8 mouse cellular contexts compared by ENCODE assay signal in genomic region chr3:95905146-95905939, GRCm38 (mm10). TPM values are rescaled to one million over a fixed set of nuclear protein-coding genes. Genes with fewer than 3 reads are reported as not detected.
DNase-seq lines count a peak whose midpoint lies in the region; ATAC-seq lines count a peak whose summit lies in the region.

No protein-coding gene starts in this region.

- peaks cover 50% of the 10 kb centered on the region for H3K4me1 ChIP-seq in megakaryocyte, embryonic 14.5 days
- peaks cover 40% of the 10 kb centered on the region for H3K4me1 ChIP-seq in heart, embryonic 16.5 days (ENCODE audit: control insufficient read depth, insufficient read depth, low read length)

- peak overlapping the region; percentile 80 for H3K9ac ChIP-seq in heart, embryonic 16.5 days (ENCODE audit: low read length)

- DNase-seq in embryo, embryonic 10.5 days (ENCODE audit: low spot score), result peak; percentile 89
- DNase-seq in kidney, postnatal 4 days, result peak; percentile 49 to 65
- DNase-seq in lung, postnatal 36 days, result peak; percentile 82
- DNase-seq in thymus, postnatal 0 days (ENCODE audit: low spot score), result peak; percentile 56
- DNase-seq in ovary, postnatal 14 days (ENCODE audit: low spot score), result no peak

- H3K36me3 ChIP-seq in megakaryocyte, embryonic 14.5 days (replicated peaks; ENCODE audit: low read length), result no peaks in the 10 kb centered on the region
- no peaks in the 10 kb centered on the region for H3K36me3 ChIP-seq in heart, embryonic 16.5 days (ENCODE audit: control insufficient read depth, insufficient read depth)

- ATAC-seq in megakaryocyte, adult 5-6 weeks (ENCODE audit: poor library complexity, severe bottlenecking), result no peak
- peak; percentile 47 for ATAC-seq in heart, embryonic 16.5 days (replicated peaks; ENCODE audit: extremely low read depth, insufficient read depth, low FRiP score)

- peaks cover 56% of the 10 kb centered on the region for H3K27me3 ChIP-seq in megakaryocyte, embryonic 14.5 days (replicated peaks)
- no peaks in the 10 kb centered on the region for H3K27me3 ChIP-seq in heart, embryonic 16.5 days (ENCODE audit: control insufficient read depth, insufficient read depth, low read length)

- peak overlapping the region; percentile 88 for H3K4me3 ChIP-seq in megakaryocyte, embryonic 14.5 days (replicated peaks)
- H3K4me3 ChIP-seq in heart, embryonic 16.5 days (ENCODE audit: low read length), result peak overlapping the region; percentile 58

- H3K9me3 ChIP-seq in megakaryocyte, embryonic 14.5 days, result no peaks in the 10 kb centered on the region
- no peaks in the 10 kb centered on the region for H3K9me3 ChIP-seq in heart, embryonic 16.5 days (replicated peaks; ENCODE audit: control insufficient read depth, low read length)

- H3K27ac ChIP-seq in heart, embryonic 16.5 days (ENCODE audit: low read length), result peak overlapping the region; percentile 86

- under 1% methylated on average over 18 of the region's 18 CpGs for WGBS in heart, embryonic 16.5 days

- peak overlapping the region; percentile 80 for H3K4me2 ChIP-seq in heart, embryonic 16.5 days (ENCODE audit: low read depth, low read length)

RNA-seq across cellular contexts. Expression of gene Car14, which starts 0.9 kb away (rescaled TPM):
- not detected in 2 replicates for polyA plus RNA-seq in megakaryocyte, embryonic 14.5 days (2012; ENCODE audit: insufficient read depth, low replicate concordance)
- not detected in 2 replicates for total RNA-seq in megakaryocyte, adult 5-6 weeks (2015)
- not detected in 2 replicates for total RNA-seq in megakaryocyte, adult 5-6 weeks (2017)
- polyA plus RNA-seq in heart, embryonic 16.5 days (2015; fragmentation: Nextera tagmentation; extraction: Ambion mirVana), result 73.4 and 78.2 TPM in 2 replicates
- polyA plus RNA-seq in thymus, postnatal 0 days (2015; fragmentation: Nextera tagmentation; extraction: Ambion mirVana), result 1.8 and 2.2 TPM in 2 replicates

RNA-seq across cellular contexts. Expression of gene Aph1a, which starts 11.6 kb away (rescaled TPM):
- polyA plus RNA-seq in megakaryocyte, embryonic 14.5 days (2012; ENCODE audit: insufficient read depth, low replicate concordance), result 39.8 and 61.7 TPM in 2 replicates
- 28.3 and 31.4 TPM in 2 replicates for total RNA-seq in megakaryocyte, adult 5-6 weeks (2015)
- total RNA-seq in megakaryocyte, adult 5-6 weeks (2017), result 38.9 and 39.2 TPM in 2 replicates
- polyA plus RNA-seq in heart, embryonic 16.5 days (2015; fragmentation: Nextera tagmentation; extraction: Ambion mirVana), result 31.1 and 31.8 TPM in 2 replicates
- polyA plus RNA-seq in thymus, postnatal 0 days (2015; fragmentation: Nextera tagmentation; extraction: Ambion mirVana), result 27.8 and 32.4 TPM in 2 replicates

RNA-seq across cellular contexts. Expression of gene BC028528, which starts 13.5 kb away (rescaled TPM):
- 0.30 TPM in 1 of 2 replicates, not detected in the other for polyA plus RNA-seq in megakaryocyte, embryonic 14.5 days (2012; ENCODE audit: insufficient read depth, low replicate concordance)
- total RNA-seq in megakaryocyte, adult 5-6 weeks (2015), result 88.2 and 97.9 TPM in 2 replicates
- total RNA-seq in megakaryocyte, adult 5-6 weeks (2017), result 114 and 117 TPM in 2 replicates
- polyA plus RNA-seq in heart, embryonic 16.5 days (2015; fragmentation: Nextera tagmentation; extraction: Ambion mirVana), result 41.5 and 48.6 TPM in 2 replicates
- polyA plus RNA-seq in thymus, postnatal 0 days (2015; fragmentation: Nextera tagmentation; extraction: Ambion mirVana), result 15.9 and 17.7 TPM in 2 replicates

RNA-seq across cellular contexts. Expression of gene Ciart, which starts 23.3 kb away (rescaled TPM):
- polyA plus RNA-seq in megakaryocyte, embryonic 14.5 days (2012; ENCODE audit: insufficient read depth, low replicate concordance), result 10.4 and 16.9 TPM in 2 replicates
- total RNA-seq in megakaryocyte, adult 5-6 weeks (2015), result 1.0 and 1.2 TPM in 2 replicates
- total RNA-seq in megakaryocyte, adult 5-6 weeks (2017), result 0.85 and 1.6 TPM in 2 replicates
- 3.8 and 4.8 TPM in 2 replicates for polyA plus RNA-seq in heart, embryonic 16.5 days (2015; fragmentation: Nextera tagmentation; extraction: Ambion mirVana)
- polyA plus RNA-seq in thymus, postnatal 0 days (2015; fragmentation: Nextera tagmentation; extraction: Ambion mirVana), result 2.7 and 3.2 TPM in 2 replicates

RNA-seq across cellular contexts. Expression of gene Anp32e, which starts 23.7 kb away (rescaled TPM):
- polyA plus RNA-seq in megakaryocyte, embryonic 14.5 days (2012; ENCODE audit: insufficient read depth, low replicate concordance), result 3.7 and 183 TPM in 2 replicates
- 88.7 and 117 TPM in 2 replicates for total RNA-seq in megakaryocyte, adult 5-6 weeks (2015)
- total RNA-seq in megakaryocyte, adult 5-6 weeks (2017), result 250 and 285 TPM in 2 replicates
- 188 and 233 TPM in 2 replicates for polyA plus RNA-seq in heart, embryonic 16.5 days (2015; fragmentation: Nextera tagmentation; extraction: Ambion mirVana)
- 463 and 541 TPM in 2 replicates for polyA plus RNA-seq in thymus, postnatal 0 days (2015; fragmentation: Nextera tagmentation; extraction: Ambion mirVana)

Comparison
In these comparisons a context has a peak if more than half of its experiments do, and no peak if none do; other contexts are left out.
1. RNA of gene Car14, which starts 0.9 kb away (polyA plus RNA-seq): 73.4 to 78.2 TPM in heart, embryonic 16.5 days; 1.8 to 2.2 TPM in thymus, postnatal 0 days and not detected in megakaryocyte, embryonic 14.5 days; every median in the first group is over 10 times any median in the second.
2. RNA of gene BC028528, which starts 13.5 kb away (polyA plus RNA-seq): 41.5 to 48.6 TPM in heart, embryonic 16.5 days and 15.9 to 17.7 TPM in thymus, postnatal 0 days; 0.30 TPM in megakaryocyte, embryonic 14.5 days; every median in the first group is over 10 times any median in the second.